Mouse (Mus musculus): Measurements from ENCODE around the gene Pdgfa.

GRCm38 (mm10) chr5:138997171-138997788, at the start of gene Pdgfa:
- TF ChIP-seq POLR2A (IDR thresholded peaks at IDR 0.05; ENCODE audit: insufficient read length, low read depth) (no peak), POLR2AphosphoS2 (IDR thresholded peaks at IDR 0.05; ENCODE audit: insufficient read length, low read depth) (peak; percentile 9)
